23 mouse cellular contexts compared by ENCODE assay signal in the genomic region with DNA sequence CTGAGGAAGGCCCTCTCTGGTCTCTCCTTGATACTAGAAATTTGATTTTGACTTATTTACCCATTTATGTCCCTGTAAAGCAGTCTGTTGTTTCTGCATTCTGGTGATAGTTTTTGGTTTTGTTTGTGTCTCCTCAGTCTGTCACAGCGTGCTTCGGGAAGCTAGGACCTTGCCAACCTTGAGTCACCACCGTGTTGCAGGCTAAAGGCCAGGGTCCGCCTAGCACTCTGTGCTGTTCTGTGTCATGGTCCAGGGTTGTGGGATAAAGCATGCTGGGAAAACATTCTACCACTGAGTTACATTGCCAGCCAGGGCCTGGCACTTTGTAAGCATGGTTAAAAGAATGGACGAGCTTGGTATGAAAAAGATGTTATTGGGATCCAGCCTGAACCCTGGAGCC. TPM values are rescaled to one million over a fixed set of nuclear protein-coding genes. Genes with fewer than 3 reads are reported as not detected.
"Had no signal": no experiment of that assay in that cellular context is flagged by ENCODE, and none has a peak within 500 bp of the region (broad histone marks: within the 10 kb centered on the region; RNA-seq: fewer than 3 reads in every experiment).

No protein-coding gene starts in this region.

- H3K9me3 ChIP-seq: limb, embryonic 10.5 days; limb, embryonic 13.5 days; liver, embryonic 12.5 days; liver, embryonic 15.5 days; lung, embryonic 15.5 days had no signal

- H3K27me3 ChIP-seq: lung, embryonic 15.5 days had no signal

- H3K27ac ChIP-seq: limb, embryonic 10.5 days; limb, embryonic 13.5 days; liver, embryonic 12.5 days; liver, embryonic 15.5 days; lung, embryonic 15.5 days had no signal

- DNase-seq: kidney, adult 9 months; kidney, postnatal 14 days; layer of hippocampus, adult 9-11 months; liver; lung, adult 18-20 months; lung, postnatal 10 days; lung, postnatal 36 days; midbrain, embryonic 14.5 days; thymus, adult 18-20 months; thymus, postnatal 25 days had no signal

- H3K4me3 ChIP-seq: layer of hippocampus, adult 2 months; limb, embryonic 10.5 days; limb, embryonic 13.5 days; liver, embryonic 12.5 days; liver, embryonic 15.5 days; lung, embryonic 15.5 days had no signal

- H3K36me3 ChIP-seq: limb, embryonic 10.5 days; limb, embryonic 13.5 days; liver, embryonic 12.5 days; liver, embryonic 15.5 days; lung, embryonic 15.5 days had no signal

RNA-seq across cellular contexts. Expression of a gene that starts 12.0 kb away (rescaled TPM):
- total RNA-seq: megakaryocyte-erythroid progenitor cell, adult 5-6 weeks; midbrain, postnatal 0 days had no signal
- polyA plus RNA-seq: large intestine, adult 2 months; limb, embryonic 10.5 days; liver, embryonic 12.5 days; liver, embryonic 15.5 days; lung, embryonic 15.5 days; small intestine, adult 2 months; spleen, adult 2 months; stomach, embryonic 16.5 days; testis, adult 2 months had no signal

RNA-seq across cellular contexts. Expression of a gene that starts 34.0 kb away (rescaled TPM):
- polyA plus RNA-seq: liver, embryonic 15.5 days had no signal
